Mouse (Mus musculus) MEL-GATA-1-ER (cell line): ENCODE measurements around the gene Xlr4c.
A peak's percentile ranks its signal among the peaks of the same experiment; 100 is the strongest.
"Not testable (repeated sequence)": the region's sequence is repeated elsewhere in the genome, so short reads cannot be mapped to it uniquely, and the experiment has no call there.

Experiments used
- DNase-seq: peaks from one replicate; pipeline ENCODE4 v3.0.0-alpha.2; 2012; ENCODE audit warnings: low read depth; ENCODE audit errors: extremely low read depth

Xlr4c gene

DNA sequence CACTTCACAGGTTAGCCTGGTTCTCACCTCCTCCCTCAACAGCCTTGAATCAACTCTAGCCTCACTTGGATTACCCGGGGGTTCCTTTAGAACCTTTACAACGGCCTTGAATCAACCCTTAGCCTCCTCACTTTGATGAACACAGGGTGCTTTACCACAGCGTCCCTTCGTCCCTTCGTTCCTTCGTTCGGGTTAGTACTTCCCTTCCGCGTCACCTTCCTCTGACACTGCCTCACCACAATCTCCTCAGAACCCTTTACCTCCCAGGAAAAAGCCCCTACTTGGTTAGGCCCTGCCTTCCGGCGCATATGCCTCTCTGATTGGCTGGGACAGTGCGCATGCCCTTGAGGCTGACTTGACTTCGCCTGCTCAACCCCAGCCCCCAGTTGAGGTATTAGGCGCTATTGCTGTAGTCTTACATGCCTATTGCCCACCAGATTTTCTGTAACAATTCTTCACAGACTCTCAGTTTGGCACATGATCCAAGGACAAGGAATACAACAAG is at the start of gene Xlr4c:
Gene Xlr4c, minus strand, starts transcription at position 310 of the 505 bp plus-strand sequence.
- not testable (repeated sequence) for DNase-seq

- DNase-seq, result peak; percentile 88
Measured at GRCm38 (mm10) chrX:73265270-73265669, 22.3 kb upstream of the Xlr4c start, which contains the start of gene Xlr3c. TSS of gene Xlr3c (minus strand) at chrX:73265390.

DNA sequence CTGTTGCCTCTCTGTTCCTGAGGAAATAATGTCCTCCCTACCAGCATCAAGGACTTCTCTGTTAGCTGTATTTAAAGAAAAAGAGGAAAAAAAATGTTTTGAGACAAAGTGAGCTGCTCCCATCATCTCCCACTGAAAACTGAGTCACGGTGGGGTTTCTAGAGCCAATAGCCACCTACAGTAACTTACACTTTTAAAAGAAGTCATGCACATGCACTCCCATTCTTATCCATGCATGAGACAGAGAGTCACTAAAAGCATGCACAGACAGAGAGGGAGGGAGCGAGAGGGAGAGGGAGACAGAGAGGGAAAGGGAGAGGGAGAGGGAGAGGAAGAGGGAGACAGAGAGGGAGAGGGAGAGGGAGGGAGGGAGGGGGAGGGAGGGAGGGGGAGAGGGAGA is 19.5 kb upstream of the Xlr4c start:
- DNase-seq, result not testable (repeated sequence)

GRCm38 (mm10) chrX:73229288-73229687 is 13.6 kb downstream of the Xlr4c start:
- peak; percentile 24 for DNase-seq

- DNase-seq, result peak; percentile 17
Measured at GRCm38 (mm10) chrX:73228606-73229214, 14.2 kb downstream of the Xlr4c start.

DNA sequence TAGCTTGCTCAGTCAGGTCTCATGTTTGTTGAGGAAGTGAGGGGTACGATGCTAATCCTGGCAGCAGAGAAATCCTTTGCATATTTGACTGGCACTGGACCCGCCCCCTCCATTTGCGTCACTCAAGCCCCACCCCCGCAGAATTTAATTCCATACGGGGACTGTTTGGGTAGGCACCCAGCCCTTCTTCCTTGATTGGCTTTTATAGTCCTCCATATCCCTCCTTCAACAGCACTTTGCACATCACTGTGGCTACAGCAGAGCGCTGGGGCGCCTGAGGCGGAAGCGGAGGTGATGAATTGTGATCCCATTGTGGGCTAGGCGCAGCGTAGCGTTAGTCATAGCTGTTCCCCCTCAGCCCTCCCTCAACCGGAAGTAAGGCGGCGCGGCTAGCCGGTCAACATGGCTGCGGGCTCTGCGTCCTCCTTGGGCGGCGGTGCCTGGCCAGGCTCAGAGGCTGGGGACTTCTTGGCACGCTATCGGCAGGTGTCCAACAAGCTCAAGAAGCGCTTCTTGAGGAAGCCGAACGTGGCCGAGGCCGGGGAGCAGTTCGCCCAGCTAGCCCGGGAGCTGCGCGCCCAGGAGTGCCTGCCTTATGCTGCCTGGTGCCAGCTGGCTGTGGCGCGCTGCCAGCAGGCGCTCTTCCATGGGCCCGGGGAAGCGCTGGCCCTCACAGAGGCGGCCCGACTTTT is 14.9 kb downstream of the Xlr4c start, which contains the start of gene F8a:
Gene F8a, plus strand, starts transcription at position 378 of the 692 bp plus-strand sequence.
- DNase-seq, result peak; percentile 94

DNA sequence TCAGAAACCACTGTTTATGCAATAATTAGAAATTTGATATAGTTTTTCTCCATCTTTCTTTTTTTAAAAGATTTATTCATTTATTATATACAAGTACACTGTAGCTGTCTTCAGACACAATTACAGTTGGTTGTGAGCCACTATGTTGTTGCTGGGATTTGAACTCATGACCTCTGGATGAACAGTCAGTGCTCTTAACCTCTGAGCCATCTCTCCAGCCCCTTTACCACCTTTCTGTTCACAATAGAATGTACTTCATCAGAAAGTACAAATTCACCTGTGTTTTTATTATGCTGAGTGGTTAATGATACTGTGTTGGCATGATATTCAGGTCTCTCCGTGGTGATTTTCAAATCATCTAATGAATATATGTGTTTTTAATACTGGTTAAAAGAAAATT is 17.6 kb downstream of the Xlr4c start:
- DNase-seq, result no peak

GRCm38 (mm10) chrX:73213819-73214564 is 28.9 kb downstream of the Xlr4c start, which contains the start of gene Xlr4b:
TSS of gene Xlr4b (plus strand) at chrX:73214333.
- not testable (repeated sequence) for DNase-seq

GRCm38 (mm10) chrX:73191934-73192333 is 51.0 kb downstream of the Xlr4c start, which contains the start of gene Xlr3b:
TSS of gene Xlr3b (plus strand) at chrX:73192207.
- peak; percentile 89 for DNase-seq
